Mouse (Mus musculus) 416B (cell line): ENCODE measurements around the gene Dagla.

Source experiments
- DNase-seq: peaks from one replicate; pipeline ENCODE4 v3.0.0; 2011; ENCODE audit warnings: low read depth

Gene Dagla

GRCm38 (mm10) chr19:10304810-10305544, at the start of gene Dagla:
TSS of gene Dagla (minus strand) at chr19:10304877.
- peak; percentile 8 for DNase-seq

- DNase-seq = no peak
Observed at GRCm38 (mm10) chr19:10352218-10352617, 47.5 kb upstream of the Dagla start.

- DNase-seq = no peak
Observed at GRCm38 (mm10) chr19:10347628-10348273, 43.1 kb upstream of the Dagla start.

GRCm38 (mm10) chr19:10345696-10346095, 41.0 kb upstream of the Dagla start:
- no peak for DNase-seq

GRCm38 (mm10) chr19:10343866-10344265, 39.2 kb upstream of the Dagla start:
- no peak for DNase-seq

GRCm38 (mm10) chr19:10341817-10342439, 37.3 kb upstream of the Dagla start:
- DNase-seq = no peak

GRCm38 (mm10) chr19:10341152-10341551, 36.5 kb upstream of the Dagla start:
- peak; percentile 34 for DNase-seq

- no peak for DNase-seq
Observed at GRCm38 (mm10) chr19:10340661-10341060, 36.0 kb upstream of the Dagla start.

GRCm38 (mm10) chr19:10339271-10339670, 34.6 kb upstream of the Dagla start:
- DNase-seq = no peak

- DNase-seq = no peak
Observed at GRCm38 (mm10) chr19:10338724-10339123, 34.0 kb upstream of the Dagla start.

GRCm38 (mm10) chr19:10334467-10334866, 29.8 kb upstream of the Dagla start:
- no peak for DNase-seq

GRCm38 (mm10) chr19:10333545-10334252, 29.0 kb upstream of the Dagla start:
- peak; percentile 57 for DNase-seq

GRCm38 (mm10) chr19:10331706-10332105, 27.0 kb upstream of the Dagla start:
- peak; percentile 6 for DNase-seq

- no peak for DNase-seq
Observed at GRCm38 (mm10) chr19:10329033-10329432, 24.4 kb upstream of the Dagla start.

GRCm38 (mm10) chr19:10326609-10327008, 21.9 kb upstream of the Dagla start:
- no peak for DNase-seq

- no peak for DNase-seq
Observed at GRCm38 (mm10) chr19:10323860-10324259, 19.2 kb upstream of the Dagla start.

- DNase-seq = peak; percentile 48
Observed at GRCm38 (mm10) chr19:10323362-10323837, 18.7 kb upstream of the Dagla start.

- peak; percentile 5 for DNase-seq
Observed at GRCm38 (mm10) chr19:10317795-10318194, 13.1 kb upstream of the Dagla start.

- no peak for DNase-seq
Observed at GRCm38 (mm10) chr19:10317358-10317757, 12.7 kb upstream of the Dagla start.

GRCm38 (mm10) chr19:10316956-10317355, 12.3 kb upstream of the Dagla start:
- no peak for DNase-seq

GRCm38 (mm10) chr19:10312072-10312471, 7.4 kb upstream of the Dagla start:
- DNase-seq = no peak

GRCm38 (mm10) chr19:10308990-10309389, 4.3 kb upstream of the Dagla start:
- no peak for DNase-seq
